Mouse (Mus musculus) adrenal gland, adult 2 months (tissue): ENCODE measurements at regions not wholly inside any gene's neighbourhood (a gene's known extent, or its start where the extent isn't known, plus 50 kb on each side); places are given as distances from the start of the nearest gene placed in this dataset.

Experiments
- DNase-seq: peaks from one replicate; pipeline ENCODE4 v3.0.0; 2021

- DNase-seq: no peak
Observed at GRCm38 (mm10) chr6:16572828-16573227, 325.4 kb downstream of the Tfec start.

DNA sequence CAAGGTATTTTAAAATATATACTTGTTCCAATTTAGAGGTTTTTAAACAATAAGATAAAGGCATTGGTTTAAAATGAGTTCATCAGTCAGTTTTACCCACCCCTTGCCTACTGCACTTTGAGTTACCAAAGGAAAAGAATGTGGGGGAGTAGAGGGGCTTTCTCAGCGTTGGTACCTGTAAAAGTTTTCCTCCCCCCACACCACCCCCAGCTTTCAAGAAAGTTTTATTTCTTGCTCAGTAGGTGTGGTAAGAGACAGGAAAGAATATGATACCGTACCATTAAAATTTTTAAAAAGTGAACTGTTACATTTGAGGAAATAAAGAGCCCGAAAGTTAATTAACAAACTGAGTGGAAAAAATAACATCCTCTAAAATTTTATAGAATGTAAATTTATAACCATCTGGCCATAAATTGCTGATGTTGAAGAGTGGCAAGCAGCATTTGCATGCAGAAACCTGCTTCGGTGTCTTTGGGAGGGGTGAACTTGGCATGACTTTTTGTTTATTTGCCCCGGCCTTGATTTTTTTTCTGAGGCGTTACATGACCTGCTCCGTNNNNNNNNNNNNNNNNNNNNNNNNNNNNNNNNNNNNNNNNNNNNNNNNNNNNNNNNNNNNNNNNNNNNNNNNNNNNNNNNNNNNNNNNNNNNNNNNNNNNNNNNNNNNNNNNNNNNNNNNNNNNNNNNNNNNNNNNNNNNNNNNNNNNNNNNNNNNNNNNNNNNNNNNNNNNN, 346.1 kb downstream of the Tfec start:
- no peak for DNase-seq

GRCm38 (mm10) chr6:16551131-16551530, 347.1 kb downstream of the Tfec start:
- no peak for DNase-seq

GRCm38 (mm10) chr6:16550445-16550844, 347.8 kb downstream of the Tfec start:
- no peak for DNase-seq

GRCm38 (mm10) chr6:16514054-16514453, 384.2 kb downstream of the Tfec start:
- DNase-seq: no peak

GRCm38 (mm10) chr6:16513541-16513940, 384.7 kb downstream of the Tfec start:
- DNase-seq: no peak

- DNase-seq: no peak
Observed at GRCm38 (mm10) chr6:16503836-16504235, 394.4 kb downstream of the Tfec start.

DNA sequence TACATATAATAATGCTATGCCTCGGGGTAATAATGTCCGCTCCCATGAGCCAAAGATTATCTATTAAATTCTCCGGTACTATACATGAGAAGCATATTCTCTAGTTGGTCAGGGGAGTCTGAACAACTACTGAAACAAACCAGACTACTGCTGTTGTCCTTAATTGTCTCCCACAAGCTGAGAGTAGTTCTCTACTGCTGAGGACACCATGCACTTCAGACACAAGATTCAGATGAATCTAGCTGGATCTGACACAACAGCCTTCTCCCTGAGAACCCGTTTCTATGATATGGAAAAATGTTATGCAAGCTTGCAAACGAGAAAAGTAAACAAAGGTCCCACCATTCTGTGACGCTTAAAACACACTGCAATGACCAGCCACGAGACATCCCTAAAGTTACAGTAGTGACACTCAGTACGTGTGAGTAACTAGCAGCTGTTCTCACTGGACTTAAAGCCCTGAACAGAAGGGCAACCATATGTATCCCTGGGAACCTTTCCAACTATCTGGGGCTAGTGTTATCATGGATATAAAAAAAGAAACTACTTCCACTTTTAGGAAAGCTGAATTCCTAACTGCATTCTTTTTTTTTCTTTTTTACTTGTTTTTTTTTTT, 411.1 kb downstream of the Tfec start:
- DNase-seq: no peak

GRCm38 (mm10) chr6:16483295-16483694, 414.9 kb downstream of the Tfec start:
- DNase-seq: no peak

DNA sequence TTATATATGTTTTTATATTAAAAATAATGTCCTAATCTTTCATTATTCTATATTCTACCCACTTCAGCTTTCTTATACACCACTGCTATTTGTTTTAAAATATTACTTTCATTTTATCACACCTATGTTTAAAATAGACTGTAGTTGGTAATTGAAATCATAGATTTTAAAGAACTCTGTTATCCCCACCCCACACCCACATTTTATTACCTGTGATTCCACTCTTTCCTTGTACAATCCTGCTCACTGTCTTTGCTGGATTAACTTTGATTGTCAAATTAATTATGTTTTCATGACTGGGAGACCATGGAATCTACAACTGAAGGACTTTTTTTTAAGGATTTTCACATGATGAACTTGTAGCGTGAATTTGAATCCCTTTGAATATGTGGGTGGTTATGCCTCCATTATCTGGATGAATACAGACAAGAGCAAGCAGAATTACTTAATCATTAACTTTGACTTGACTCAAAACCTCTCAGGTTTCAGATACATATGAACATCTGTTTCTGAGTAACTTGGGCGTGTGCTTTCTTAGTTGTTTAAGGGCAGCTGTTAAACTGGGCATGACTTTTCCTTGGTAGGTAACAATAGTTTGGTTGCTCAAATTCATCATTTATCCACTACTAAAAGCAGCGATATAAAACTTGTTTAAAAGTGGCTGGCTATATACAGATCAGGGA, 429.4 kb downstream of the Tfec start:
- no peak for DNase-seq

- no peak for DNase-seq
Observed at GRCm38 (mm10) chr6:16458279-16458678, 440.0 kb downstream of the Tfec start.
